Mouse (Mus musculus): ENCODE results near the gene Sdcbp2. TPM values are rescaled to one million over a fixed set of nuclear protein-coding genes. Genes with fewer than 3 reads are reported as not detected.

Gene Sdcbp2
- polyA plus RNA-seq, 1 experiment = not detected

DNA sequence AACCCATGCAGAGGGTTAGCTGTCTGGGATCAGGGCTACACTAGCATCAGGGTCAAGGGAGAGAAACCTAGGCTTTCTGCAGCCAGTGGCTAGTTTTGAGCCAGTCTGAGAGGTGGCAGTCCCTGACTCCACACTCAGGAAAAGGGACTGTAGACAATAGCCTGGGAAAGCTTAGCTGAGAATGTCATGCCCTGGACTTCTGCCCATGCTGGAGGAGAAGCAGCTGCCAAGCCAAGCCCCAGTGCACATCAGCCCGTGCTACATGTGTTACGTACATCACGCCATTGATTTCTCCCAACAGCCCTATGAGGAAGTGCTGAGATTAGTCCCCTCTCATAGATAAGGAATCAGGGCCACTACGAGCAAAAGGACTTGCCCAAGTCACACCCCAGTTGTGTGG, 29.7 kb downstream of the Sdcbp2 start:
- no peak for TF ChIP-seq GATA1 (IDR thresholded peaks at IDR 0.05; ENCODE audit: low read length)

DNA sequence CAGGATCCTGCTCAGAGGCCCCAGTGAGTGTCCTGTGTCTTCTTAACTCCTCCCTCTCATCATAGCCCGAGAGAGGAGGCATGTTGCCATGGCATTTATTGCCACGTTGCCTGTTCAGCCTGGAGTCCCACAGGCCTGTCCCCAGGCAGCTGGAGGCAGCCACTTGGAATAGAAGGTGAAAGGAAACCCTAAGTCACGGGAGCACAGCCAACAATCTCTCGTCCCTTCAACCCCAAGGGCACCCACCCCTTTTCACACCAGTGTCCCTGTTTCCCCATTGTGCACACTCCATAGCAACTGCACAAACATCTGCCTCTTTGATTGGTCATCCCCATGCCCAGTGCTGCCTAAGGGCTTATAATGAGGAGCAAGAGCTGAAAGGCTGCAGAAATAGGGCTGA, 31.2 kb downstream of the Sdcbp2 start:
- no peak for TF ChIP-seq GATA1 (IDR thresholded peaks at IDR 0.05; ENCODE audit: low read length)

DNA sequence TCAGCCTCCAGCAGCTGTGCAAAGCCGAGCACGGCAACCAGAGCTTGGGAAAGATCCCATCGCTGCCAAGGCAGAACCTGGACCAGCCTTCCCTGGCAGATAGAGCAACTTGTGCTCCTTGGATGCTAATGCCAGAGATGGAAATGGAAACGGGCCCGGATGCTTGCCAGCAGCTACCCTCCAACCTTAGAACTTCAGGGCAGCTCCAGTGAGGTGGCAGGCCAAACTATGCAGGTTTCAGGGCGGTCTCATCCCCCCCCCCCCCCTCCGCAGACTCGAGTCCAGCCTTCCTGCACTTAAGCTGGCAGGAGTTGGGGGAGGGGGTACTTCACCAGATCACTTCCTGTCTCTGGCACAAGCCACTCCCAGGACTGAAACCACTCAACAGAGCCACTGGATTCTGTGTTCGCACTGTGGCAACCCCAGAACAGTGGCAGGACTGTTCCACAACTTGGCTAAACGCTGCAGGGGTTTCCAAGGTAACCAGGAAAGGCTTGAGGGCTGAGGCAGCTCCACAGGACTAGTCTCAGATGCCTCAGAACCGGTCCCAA, 33.1 kb downstream of the Sdcbp2 start:
- no peak for TF ChIP-seq GATA1 (IDR thresholded peaks at IDR 0.05; ENCODE audit: low read length)

DNA sequence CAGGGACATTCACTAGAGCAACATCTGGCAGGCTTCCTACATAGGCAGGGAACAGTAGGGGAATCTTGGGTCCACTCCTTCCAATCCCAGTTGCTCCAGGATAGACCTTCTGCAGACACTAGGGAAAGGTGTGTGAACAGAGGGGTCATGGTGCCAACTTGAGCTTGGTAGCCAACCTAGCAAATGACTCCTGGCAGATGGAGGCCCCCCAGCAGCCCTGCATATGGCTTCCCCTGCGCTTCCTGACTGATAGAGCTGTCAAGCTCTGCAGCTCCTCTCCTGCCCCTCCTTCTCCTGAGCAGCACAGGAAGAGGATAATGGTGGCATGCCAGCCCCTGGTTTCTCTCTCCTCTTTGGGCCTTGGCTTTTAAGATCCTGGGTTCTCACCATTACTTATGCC, 36.0 kb downstream of the Sdcbp2 start:
- TF ChIP-seq GATA1 (IDR thresholded peaks at IDR 0.05; ENCODE audit: low read length) = no peak

DNA sequence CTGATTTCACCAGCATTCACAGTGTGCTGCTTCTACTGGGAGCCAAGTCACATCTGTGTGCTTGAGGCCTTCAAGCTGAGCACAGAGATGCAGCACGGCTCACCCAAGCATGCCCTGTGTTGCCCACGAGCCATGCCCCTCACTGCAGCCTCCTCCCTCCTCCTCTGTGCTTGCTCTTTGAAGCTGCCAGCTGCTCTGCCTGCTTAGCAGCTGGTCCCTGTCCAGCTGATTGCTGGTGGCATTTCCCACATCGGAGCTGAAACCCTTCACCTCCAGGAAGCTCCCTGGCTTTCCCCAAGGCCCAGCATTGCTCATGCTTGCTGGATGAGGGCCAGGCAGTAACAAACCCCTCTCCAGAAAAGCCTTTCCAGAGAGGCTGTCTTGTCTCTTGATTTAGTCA, 37.6 kb downstream of the Sdcbp2 start:
- TF ChIP-seq GATA1 (IDR thresholded peaks at IDR 0.05; ENCODE audit: low read length) = no peak

DNA sequence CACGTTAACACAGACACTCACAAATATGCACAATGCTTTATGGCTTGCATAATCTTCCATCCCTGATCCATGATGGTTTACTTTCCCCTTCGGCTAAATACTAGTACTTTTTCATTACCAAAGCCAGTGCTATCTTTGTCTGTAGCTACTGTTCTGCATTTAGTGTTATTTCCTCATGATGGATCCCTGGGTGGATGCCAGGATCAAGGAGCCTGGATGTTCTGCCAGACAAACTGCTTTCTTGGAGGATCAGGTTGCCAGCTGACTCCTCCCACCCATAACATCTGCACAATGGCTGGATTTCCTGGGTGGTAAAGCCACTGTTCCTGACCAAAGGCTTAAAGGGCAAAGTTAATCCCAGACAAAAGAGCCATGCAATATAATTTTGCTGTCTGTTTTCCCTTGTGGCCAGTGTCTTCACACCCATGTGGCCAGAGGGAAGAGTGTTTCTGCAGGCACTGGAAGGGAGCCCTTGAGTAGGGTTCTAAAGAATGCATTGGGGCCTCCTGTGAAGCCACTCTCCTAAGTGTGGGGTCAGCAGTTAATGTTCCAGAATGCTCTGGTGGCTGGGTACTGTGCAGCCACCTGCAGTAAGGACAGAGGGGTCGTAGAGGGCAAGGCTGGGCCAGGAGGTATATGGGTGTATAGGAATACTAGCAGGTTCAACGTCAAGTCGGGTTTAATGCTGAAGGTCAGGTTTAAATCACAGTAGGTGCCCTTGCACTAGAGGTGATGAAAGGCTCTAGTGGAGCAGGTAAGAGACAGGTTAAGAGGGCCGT, 44.3 kb downstream of the Sdcbp2 start:
- TF ChIP-seq GATA1 (IDR thresholded peaks at IDR 0.05; ENCODE audit: low read length) = no peak

DNA sequence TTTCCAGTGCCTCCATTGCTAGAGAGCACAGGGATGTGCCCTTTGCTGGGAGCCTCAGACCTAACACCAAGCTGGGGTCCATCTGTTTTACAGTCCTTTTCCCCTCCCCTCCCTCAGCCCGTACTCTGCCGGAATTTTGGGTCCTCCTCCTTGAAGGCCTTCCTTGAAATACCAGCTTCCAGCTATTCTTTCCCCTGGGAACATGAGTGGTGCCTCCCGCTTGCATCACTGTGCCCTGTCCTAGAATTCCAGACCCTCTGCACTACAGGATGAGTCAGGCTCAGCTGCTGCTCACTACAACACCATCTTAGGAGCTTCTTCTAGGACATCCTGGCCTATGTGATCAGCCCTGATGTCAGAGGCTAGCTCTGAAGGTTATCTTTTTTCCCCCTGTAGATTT, 51.4 kb downstream of the Sdcbp2 start:
- no peak for TF ChIP-seq GATA1 (IDR thresholded peaks at IDR 0.05; ENCODE audit: low read length)

DNA sequence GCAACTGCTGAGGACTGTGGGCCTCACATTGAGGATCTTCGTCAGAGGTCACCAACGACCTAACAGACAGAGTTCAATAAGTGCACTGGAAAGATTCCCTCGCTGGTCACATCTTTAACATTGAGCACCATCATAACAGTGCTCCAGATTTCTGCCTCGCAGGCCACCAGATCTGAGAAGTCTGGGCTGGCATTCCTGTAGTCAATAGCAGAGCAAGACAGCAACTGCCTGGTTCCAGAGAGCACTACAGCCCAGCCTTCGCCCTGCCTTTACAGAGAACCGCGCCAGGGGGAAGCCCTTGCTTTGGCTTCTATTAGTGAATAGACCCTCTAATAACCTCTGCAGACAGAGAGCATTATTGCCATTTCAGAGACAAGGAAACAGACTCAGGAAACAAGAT, 53.9 kb downstream of the Sdcbp2 start:
- no peak for TF ChIP-seq GATA1 (IDR thresholded peaks at IDR 0.05; ENCODE audit: low read length)

DNA sequence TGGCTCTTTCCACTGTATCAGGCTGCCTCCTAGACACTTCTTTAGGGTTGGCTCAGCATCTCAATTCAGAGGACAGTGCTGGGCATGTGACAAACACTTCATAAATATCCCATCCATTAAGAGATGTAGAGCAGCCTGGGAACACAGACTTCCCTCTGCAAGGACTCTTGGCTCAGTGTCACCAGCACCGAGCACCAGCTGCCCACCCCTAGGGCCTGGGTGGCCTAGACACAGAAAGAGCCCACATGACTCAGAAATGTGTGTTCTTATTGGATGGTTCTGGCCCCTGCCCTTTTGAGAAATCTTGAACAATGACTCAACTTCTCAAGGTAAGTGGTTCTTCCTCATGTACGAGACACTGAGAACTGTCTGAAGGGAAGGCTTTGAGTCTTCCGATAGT, 55.6 kb downstream of the Sdcbp2 start:
- TF ChIP-seq GATA1 (IDR thresholded peaks at IDR 0.05; ENCODE audit: low read length) = no peak

DNA sequence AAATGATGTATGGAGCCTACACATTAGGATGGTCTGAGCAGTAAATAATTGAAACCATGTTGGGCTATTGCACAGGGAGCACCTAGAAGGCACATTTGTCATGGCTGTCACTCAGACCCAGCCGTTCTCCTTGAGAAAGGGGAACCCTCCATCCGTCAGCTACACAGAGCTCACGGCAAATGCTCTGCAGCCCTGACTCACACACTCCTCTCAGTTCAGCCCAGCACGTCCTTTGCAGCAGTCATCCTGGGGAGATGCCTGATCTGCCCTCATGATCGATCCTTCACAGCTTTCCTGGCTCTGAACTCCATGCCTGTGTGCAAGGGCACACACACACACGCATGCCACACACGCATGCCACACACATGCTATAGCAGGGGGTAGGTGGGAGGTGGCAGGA, 56.9 kb downstream of the Sdcbp2 start:
- TF ChIP-seq GATA1 (IDR thresholded peaks at IDR 0.05; ENCODE audit: low read length) = no peak

DNA sequence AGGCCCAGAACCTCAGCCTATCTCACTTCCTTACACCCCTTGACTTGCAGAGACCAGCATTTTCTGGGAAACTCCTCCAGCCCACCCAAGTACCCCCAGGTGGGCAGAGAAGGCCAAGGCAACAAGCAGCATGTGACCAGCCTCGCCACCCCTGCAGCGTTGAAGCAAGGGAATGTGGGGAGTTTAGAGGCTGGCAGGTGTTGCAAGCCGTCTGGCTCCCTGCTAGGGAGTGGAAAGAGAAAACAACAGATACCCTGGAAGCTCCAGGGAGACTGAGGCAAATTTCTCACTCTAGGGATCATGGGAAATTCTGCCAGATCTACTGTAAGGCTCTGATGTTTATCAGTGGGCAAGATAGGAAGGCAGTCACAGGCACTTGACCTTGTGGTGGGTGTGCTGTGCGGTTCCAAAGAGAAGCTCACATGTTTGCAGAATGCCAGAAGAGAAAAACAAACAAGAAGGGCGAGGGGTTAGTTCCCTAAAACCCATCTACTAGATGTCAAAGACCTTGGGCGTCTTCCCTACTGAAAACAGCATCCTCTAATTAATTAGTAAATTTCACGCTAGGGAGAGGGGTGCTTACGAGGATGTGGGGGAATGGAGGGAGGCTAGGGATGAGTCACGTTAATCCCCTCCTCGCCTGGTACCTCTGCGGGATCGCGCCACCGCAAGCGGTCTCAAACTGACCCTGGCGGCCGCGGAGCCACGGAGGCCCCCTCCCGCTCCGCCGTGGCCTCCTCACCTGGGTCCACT, 59.2 kb downstream of the Sdcbp2 start:
- no peak for TF ChIP-seq GATA1 (IDR thresholded peaks at IDR 0.05; ENCODE audit: low read length)

DNA sequence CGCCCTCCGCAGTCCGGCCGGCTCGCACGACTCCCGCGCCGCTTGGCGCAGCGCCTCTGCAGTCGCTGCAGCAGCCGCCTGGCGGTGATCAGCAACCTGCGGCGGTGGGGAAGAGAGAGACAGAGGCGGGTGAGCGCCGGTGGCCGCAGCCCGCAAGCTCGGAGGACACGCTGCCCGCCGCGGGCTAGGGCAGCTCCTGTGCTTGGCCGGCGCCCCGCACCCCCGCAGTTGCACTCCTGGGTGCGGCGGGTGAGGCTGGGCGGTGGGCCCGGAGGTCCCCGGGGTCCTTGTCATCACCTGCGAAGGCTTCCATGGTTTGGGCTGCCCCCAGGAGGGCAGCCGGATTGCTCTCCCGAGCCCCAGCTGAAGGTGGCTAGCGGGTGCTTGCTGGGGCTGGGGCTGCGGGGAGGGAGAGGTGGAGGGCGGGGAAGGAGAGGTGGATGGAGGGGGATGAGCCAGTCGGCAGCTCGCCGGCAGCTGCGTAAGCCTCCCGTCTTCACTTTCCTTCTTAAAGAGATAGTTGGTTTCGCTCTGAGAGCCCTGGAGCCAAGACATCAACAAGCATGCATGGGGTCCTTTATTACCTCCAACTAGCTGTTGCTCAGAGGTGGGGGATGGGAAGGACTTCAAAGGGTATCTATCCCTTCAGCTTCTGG, 59.9 kb downstream of the Sdcbp2 start, which contains the start of gene Snph:
TSS of gene Snph (minus strand) at position 435 of the 656 bp plus-strand sequence.
- TF ChIP-seq GATA1 (IDR thresholded peaks at IDR 0.05; ENCODE audit: low read length) = no peak

DNA sequence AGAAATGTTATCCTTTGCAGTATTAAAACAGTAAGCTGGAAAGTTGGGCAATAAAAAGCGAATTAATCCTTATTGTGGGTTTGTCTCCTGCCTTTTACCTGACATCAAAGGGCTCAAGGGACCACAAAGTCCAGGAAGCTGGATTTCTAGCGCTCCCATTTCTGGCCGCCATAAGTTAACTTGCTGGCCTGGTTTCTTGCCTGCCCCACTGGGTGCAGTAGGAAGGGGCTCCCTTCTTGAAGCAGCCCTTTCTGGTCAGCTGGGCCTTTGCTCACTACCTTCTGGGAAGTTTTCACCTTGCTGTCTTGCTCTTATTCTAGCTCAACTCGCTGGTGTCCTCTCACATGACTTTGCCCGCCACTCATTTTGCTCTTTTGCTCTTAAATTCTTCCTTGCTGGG, 60.6 kb downstream of the Sdcbp2 start:
- TF ChIP-seq GATA1 (IDR thresholded peaks at IDR 0.05; ENCODE audit: low read length) = no peak

DNA sequence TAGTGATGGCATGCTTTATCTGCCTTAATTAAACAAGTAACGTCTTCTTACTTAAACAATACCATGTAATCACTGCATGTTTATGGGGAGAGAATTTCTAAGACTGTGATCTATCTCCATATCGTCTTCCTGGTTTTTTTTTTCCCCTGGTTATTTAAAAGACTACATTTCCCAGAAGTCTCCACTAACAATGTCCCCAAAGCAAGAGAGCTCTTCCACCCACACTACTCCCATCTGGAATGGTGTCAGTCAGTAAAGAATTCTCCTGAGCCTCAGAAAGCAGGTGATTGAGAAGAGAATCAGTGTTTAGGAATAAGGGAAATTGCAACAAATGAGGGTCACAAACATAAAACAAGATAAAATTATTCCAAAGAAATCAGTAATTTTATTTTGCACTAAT, 62.5 kb downstream of the Sdcbp2 start:
- TF ChIP-seq GATA1 (IDR thresholded peaks at IDR 0.05; ENCODE audit: low read length) = no peak

DNA sequence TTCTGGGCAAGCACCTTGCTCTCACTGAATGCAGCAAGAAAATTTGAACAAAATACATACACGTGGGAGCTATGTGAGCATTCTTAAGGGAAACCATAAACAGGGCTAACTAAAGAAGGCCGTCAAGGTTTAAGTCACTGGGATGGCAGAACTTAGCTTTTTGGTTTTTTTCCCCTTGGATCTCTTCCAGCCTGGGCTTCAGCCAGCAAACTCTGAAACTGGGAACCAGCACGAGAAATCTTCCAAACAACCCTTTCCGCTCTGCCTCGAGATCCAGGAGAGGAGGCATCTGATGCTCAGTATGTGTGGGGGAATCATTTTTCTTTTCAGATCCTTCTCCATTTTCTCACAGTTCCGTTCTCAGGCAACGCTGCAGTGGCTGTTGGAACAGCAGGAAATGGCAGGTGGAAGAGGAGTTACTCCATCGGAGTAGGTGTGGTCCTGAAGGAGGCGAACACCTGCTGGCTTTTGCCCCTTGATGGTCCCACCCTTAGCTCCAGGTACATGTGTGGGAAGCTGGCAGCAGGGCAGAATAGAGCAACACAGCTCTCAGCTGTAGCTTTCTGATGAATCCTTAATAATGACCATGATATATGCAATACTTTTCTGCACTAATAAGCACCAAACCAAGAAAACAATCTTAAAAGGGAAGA, 63.1 kb downstream of the Sdcbp2 start:
- TF ChIP-seq GATA1 (IDR thresholded peaks at IDR 0.05; ENCODE audit: low read length) = no peak

DNA sequence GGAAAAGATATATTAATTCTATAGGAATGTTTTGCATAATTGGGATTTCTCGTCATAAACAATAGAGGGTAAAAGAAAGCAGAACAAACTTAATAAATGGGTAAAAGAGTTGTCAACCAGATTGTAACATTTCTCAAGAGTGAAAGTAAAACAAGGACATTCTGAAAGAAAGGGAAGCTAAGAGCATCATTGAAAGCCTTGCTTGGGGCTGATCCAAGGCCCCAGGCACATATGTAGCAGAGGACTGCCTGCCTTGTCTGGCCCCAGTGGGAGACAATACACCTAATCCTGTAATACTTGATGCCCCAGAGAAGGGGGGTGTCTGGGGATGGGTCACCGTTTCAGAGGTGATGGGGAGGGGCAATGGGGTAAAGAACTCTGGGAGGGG, 63.6 kb downstream of the Sdcbp2 start:
- TF ChIP-seq GATA1 (IDR thresholded peaks at IDR 0.05; ENCODE audit: low read length) = no peak

Other genes starting within 250 kb of the Sdcbp2 start
- not detected in 2 replicates for gene 4921509C19Rik, start 96.5 kb upstream of the Sdcbp2 start, polyA plus RNA-seq (2012)
- 140 and 173 TPM in 2 replicates for gene Nsfl1c, start 78.4 kb upstream of the Sdcbp2 start, polyA plus RNA-seq (2012)
- gene Fkbp1a, start 30.1 kb upstream of the Sdcbp2 start, polyA plus RNA-seq (2012) = 289 and 344 TPM in 2 replicates
- not detected in 2 replicates for gene Snph, start 60.0 kb downstream of the Sdcbp2 start, polyA plus RNA-seq (2012)
- gene Rad21l, start 95.9 kb downstream of the Sdcbp2 start, polyA plus RNA-seq (2012) = not detected in 2 replicates
- gene Tmem74b, start 129.4 kb downstream of the Sdcbp2 start, polyA plus RNA-seq (2012) = not detected in 2 replicates
- 8.4 and 60.5 TPM in 2 replicates for gene Psmf1, start 171.6 kb downstream of the Sdcbp2 start, polyA plus RNA-seq (2012)

Data from G1E-ER4 (cell line).